Mouse (Mus musculus) thymus, adult 2 months (tissue): Measurements from ENCODE around the gene Pkdrej.

Experiments
- CTCF ChIP-seq: fragments of 200-500 bp; IDR thresholded peaks from 2 replicates; pipeline ENCODE4 v1.5.1; 2012; ENCODE audit warnings: mild to moderate bottlenecking, control low read depth, low read length, moderate library complexity, borderline replicate concordance; ENCODE audit not compliant: control insufficient read depth, poor library complexity, insufficient read depth; ENCODE audit errors: extremely low read depth
- POLR2A ChIP-seq: fragments of 200-500 bp; IDR thresholded peaks from 2 replicates; pipeline ENCODE4 v1.6.1; 2012; ENCODE audit warnings: mild to moderate bottlenecking, low read length, control low read depth, moderate library complexity; ENCODE audit not compliant: control insufficient read depth, poor library complexity, insufficient read depth; ENCODE audit errors: extremely low read depth

GRCm38 (mm10) chr15:85828071-85828470, 6.5 kb upstream of the Pkdrej start:
- no peak for TF ChIP-seq CTCF
- no peak for TF ChIP-seq POLR2A
